Mouse (Mus musculus): ENCODE results near the gene Acta1.

DNA sequence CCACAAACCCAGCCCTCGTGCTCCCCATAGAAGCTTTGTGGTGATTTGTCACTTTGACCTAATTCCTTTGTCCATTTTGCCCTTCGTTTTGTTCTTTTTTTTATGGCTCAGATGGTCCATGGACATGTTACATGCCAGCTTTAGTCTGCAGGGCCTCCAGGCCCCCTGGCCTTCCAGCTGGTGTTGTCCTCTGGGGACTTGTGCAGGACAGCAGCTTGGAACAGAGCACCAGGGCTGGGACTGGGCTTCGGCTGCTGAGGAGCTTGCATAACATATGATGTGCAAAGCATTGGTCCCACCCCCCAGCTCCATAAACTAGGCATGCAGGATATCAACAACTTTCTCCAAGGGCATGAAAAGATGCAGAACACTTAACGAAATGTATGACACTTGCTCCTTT, 4.8 kb downstream of the Acta1 start:
- TF ChIP-seq CTCF (IDR thresholded peaks at IDR 0.05) (no peak), EP300 (IDR thresholded peaks at IDR 0.05) (no peak)

Data from lung, postnatal 0 days (tissue).